Mouse (Mus musculus) heart, adult 11 months (tissue): ENCODE results near the gene Gm21981.

Experiments
- DNase-seq: peaks from one replicate; pipeline ENCODE4 v3.0.0; 2022

Gm21981 gene

DNA sequence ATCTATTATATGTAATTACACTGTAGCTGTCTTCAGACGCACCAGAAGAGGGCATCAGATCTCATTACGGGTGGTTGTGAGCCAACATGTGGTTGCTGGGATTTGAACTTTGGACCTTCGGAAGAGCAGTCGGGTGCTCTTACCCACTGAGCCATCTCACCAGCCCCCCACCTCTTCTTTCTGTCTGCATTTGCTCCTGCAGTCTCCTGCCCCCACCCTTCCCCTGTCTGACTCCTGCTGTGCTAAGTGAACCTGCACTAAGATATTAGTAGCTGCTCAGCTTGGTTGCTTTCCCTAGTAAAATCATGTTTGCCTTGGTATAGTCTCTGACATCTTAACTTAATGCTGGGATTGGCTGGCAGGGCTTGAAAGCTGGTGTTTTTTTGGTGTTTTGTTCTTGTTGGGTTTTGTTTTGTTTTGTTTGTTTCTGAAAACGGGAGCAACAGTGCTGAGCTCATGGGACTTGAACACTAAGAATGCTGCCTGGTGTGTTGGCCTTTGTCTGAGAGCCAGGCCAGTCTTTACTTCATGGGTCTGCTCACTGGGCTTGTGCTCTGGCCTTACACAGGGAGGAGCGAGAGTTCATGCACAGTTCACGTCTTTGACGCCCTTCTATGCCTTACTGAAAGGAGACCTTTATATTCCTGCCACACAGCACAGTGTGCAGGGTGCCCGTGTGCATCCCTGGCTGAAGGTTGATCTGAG is 31.1 kb downstream of the Gm21981 start:
- peak; percentile 42 for DNase-seq

DNA sequence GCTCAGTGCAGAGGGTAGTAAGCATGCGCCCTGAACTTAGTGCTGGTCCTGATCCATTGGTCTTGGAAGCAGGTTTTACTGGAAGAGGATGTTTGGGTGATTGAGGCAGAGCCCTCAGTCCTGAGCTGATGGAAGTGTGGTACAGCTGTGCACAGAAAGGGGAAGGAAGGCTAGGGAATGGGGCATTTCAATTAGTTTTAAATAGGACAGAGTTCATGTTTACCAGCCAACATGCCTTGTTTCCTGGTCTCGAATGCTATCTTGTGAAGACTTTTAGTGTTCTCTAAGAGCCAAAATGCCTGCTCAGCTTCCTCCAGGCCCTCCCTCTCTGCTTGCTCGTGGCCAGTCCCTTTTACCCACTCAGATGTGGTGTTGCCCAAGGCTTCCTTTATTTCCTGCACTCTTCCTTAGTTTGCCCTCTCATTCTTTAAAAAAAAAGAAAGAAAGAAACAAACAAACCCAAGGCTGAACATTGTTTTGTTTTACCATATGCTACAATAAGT is 35.5 kb downstream of the Gm21981 start:
- peak; percentile 91 for DNase-seq

DNA sequence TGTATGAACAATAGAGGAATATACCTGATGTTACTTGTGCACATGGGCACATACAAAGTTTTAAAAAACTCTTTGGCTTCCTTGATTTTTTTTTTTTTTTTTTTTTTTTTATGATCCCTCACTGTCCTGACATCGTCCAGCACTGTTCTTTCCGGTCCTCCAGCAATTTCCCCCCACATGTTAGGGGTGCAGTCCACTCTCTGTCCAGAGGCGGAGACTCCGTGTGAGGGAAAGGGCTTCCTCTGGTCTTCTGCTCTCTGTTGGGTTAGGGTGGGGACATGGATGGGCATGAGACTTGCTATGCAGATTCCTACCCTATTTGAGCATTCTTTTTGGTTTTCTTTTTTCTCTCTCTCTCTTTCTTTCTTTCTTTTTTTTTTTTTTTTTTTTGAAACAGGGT is 36.4 kb downstream of the Gm21981 start:
- DNase-seq: peak; percentile 77

GRCm38 (mm10) chr17:47655697-47656096 is 38.6 kb downstream of the Gm21981 start:
- peak; percentile 68 for DNase-seq

DNA sequence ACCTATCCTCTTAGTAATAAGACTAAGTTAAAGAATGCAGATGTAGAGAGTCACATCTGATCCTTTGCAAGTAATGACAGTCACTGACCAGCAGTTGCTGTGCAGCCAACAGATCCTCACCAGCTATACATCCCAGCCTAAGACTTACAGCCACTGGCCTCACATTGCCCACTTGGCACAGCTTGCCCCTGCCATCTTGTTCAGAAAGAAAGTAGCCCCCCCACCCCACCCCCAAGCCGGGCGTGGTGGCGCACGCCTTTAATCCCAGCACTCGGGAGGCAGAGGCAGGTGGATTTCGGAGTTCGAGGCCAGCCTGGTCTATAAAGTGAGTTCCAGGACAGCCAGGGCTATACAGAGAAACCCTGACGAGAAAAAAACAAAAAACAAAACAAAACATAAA is 39.9 kb downstream of the Gm21981 start:
- peak; percentile 52 for DNase-seq

DNA sequence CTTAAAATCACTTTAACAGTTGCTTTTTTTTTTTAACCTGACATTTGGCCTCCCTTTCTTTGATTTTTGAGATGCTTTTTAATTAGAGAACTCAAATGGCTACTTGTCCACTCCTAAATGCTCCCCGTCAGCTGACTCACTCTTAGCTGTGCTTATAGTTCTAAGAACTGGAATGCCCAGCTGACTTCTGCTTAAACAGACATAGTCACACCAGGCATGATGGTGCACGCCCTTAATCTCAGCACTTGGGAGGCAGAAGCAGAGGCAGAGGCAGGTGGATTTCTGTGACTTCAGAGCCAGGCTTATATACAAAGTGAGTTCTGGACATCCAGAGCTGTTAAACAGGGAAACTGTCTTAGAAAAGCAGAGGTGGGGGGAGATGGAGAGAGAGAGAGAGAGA is 42.3 kb downstream of the Gm21981 start:
- DNase-seq: peak; percentile 27

GRCm38 (mm10) chr17:47648966-47649365 is 45.3 kb downstream of the Gm21981 start:
- DNase-seq: peak; percentile 64

GRCm38 (mm10) chr17:47646683-47647082 is 47.6 kb downstream of the Gm21981 start:
- peak; percentile 94 for DNase-seq

DNA sequence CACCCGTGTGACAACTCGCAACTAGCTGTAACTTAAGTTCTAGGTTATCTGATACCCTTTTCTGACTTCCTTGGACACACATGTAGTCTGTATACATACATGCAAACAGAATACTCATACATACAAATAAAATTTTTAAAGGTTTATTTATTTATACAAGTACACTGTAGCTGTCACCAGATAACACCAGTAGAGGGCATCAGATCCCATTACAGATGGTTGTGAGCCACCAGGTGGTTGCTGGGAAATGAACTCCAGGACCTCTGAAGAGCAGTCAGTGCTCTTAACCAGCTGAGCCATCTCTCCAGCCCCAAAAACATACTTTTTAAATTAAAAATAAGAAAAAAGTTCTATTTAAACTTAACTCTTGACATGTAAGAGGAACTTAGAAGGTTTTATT is 51.3 kb downstream of the Gm21981 start:
- peak; percentile 30 for DNase-seq
